Mouse (Mus musculus) ovary, adult 10 weeks (tissue): Measurements from ENCODE around the gene Olfr16. TPM values are rescaled to one million over a fixed set of nuclear protein-coding genes. Genes with fewer than 3 reads are reported as not detected.

Experiments
- polyA plus RNA-seq: library from polyadenylated mRNA; stranded (reverse); fragments of 350-450 nt; fragmentation: Illumina TruSeq; extraction: RNeasy Lipid Tissue Mini Kit (QIAGEN cat#74804); gene quantifications from one replicate; pipeline ENCODE4 v1.2.3, GENCODE M21; 2014

Gene Olfr16
- polyA plus RNA-seq, result not detected

DNA sequence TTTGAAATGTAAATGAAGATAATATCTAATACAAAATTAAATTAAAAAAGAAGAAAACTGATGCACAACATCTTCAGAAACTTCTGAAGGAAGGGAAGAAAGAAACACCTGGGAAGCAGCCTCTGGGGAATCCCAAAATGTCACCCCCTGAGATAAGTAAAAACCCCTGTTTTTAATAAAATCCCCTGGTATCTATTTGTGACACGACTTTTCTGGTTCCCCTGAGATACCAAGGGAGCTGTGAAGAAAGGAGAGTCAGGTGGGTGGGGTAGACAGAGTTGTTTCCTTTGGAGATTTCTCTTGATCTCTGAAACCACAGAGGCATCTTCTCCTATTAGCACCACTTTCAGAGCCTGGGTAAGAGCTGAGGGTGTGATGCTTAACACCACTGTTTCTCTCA, at the start of gene Olfr16:
Gene Olfr16, plus strand, starts transcription at position 250 of the 400 bp plus-strand sequence.

Other genes starting within 250 kb of the Olfr16 start
- gene Apcs, start 55.4 kb upstream of the Olfr16 start, polyA plus RNA-seq, result not detected
- gene Olfr1408, start 187.0 kb downstream of the Olfr16 start, polyA plus RNA-seq, result not detected
- not detected for gene Olfr1406, start 240.2 kb downstream of the Olfr16 start, polyA plus RNA-seq
- gene Olfr218, start 247.4 kb downstream of the Olfr16 start, polyA plus RNA-seq, result not detected